Mouse (Mus musculus): ENCODE data around the gene Vmn1r126. TPM values are rescaled to one million over a fixed set of nuclear protein-coding genes. Genes with fewer than 3 reads are reported as not detected.

Vmn1r126 gene
- polyA plus RNA-seq (2012; fragmentation: generic; extraction: Trizol), result not detected

DNA sequence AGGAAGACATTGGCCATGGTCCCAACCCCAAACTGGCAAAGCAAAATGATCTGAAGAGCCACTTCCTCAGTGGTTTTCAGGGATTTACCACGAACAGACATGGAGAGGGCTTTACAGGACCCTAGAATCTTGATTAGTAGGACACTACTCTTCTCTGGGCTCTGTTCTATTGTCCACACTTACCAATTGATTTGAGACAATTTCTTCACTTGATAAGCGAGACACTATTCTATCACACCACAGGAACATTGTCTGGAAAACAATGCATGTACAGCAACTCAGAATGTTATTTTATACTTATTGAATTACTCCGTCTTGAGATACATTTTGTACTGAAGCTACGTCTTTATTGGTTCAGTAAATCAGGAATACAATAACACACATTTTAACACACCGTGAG, at the start of gene Vmn1r126:
TSS of gene Vmn1r126 (minus strand) at position 101 of the 400 bp plus-strand sequence.

GRCm38 (mm10) chr7:21349073-21349472, 47.8 kb upstream of the Vmn1r126 start, which contains the start of gene Vmn1r128:
Gene Vmn1r128, plus strand, starts transcription at chr7:21349373.

DNA sequence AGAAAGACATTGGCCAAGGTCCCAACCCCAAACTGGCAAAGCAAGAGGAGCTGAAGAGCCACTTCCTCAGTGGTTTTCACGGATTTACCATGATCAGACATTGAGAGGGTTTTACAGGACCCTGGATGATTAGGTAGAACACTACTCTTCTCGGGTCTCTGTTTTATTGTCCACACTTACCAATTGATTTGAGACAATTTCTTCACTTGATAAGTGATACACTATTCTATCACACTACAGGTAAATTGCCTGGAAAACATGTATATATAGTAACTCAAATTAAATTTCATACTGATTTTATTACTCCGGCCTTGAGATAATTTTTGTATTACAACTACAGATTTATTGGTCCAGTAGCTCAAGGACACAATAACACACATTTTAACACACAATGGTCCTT, 18.5 kb upstream of the Vmn1r126 start, which contains the start of gene Vmn1r127:
TSS of gene Vmn1r127 (minus strand) at position 101 of the 400 bp plus-strand sequence.

GRCm38 (mm10) chr7:21271879-21272278, 29.4 kb downstream of the Vmn1r126 start, which contains the start of gene Vmn1r125:
Gene Vmn1r125, plus strand, starts transcription at chr7:21272179.

DNA sequence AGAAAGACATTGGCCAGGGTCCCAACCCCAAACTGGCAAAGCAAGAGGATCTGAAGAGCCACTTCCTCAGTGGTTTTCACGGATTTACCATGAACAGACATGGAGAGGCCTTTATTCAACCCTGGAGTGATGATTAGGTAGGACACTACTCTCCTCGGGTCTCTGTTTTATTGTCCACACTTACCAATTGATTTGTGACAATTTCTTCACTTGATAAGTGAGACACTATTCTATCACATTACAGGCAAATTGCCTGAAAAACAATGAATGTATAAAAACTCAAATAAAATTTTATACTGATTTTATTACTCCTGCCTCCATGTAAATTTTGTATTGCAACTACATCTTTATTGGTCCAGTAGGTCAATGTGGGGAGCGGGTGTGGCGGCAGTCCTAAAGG, 40.8 kb downstream of the Vmn1r126 start, which contains the start of gene Vmn1r124:
TSS of gene Vmn1r124 (minus strand) at position 101 of the 400 bp plus-strand sequence.

Other genes starting within 250 kb of the Vmn1r126 start
- gene Vmn1r120, start 247.7 kb downstream of the Vmn1r126 start, polyA plus RNA-seq (2012; fragmentation: generic; extraction: Trizol), result not detected
- not detected for gene Vmn1r121, start 203.0 kb downstream of the Vmn1r126 start, polyA plus RNA-seq (2012; fragmentation: generic; extraction: Trizol)
- gene Vmn1r122, start 167.3 kb downstream of the Vmn1r126 start, polyA plus RNA-seq (2012; fragmentation: generic; extraction: Trizol), result not detected
- not detected for gene Vmn1r123, start 139.3 kb downstream of the Vmn1r126 start, polyA plus RNA-seq (2012; fragmentation: generic; extraction: Trizol)
- gene Gm5157, start 111.0 kb downstream of the Vmn1r126 start, polyA plus RNA-seq (2012; fragmentation: generic; extraction: Trizol), result not detected
- gene Vmn1r124, start 40.9 kb downstream of the Vmn1r126 start, polyA plus RNA-seq (2012; fragmentation: generic; extraction: Trizol), result not detected
- gene Vmn1r125, start 29.3 kb downstream of the Vmn1r126 start, polyA plus RNA-seq (2012; fragmentation: generic; extraction: Trizol), result not detected
- not detected for gene Vmn1r127, start 18.4 kb upstream of the Vmn1r126 start, polyA plus RNA-seq (2012; fragmentation: generic; extraction: Trizol)
- gene Vmn1r128, start 47.9 kb upstream of the Vmn1r126 start, polyA plus RNA-seq (2012; fragmentation: generic; extraction: Trizol), result not detected
- not detected for gene Vmn1r129, start 59.8 kb upstream of the Vmn1r126 start, polyA plus RNA-seq (2012; fragmentation: generic; extraction: Trizol)
- gene Gm6882, start 131.3 kb upstream of the Vmn1r126 start, polyA plus RNA-seq (2012; fragmentation: generic; extraction: Trizol), result not detected
- gene Vmn1r130, start 210.3 kb upstream of the Vmn1r126 start, polyA plus RNA-seq (2012; fragmentation: generic; extraction: Trizol), result not detected
- not detected for gene Vmn1r131, start 244.6 kb upstream of the Vmn1r126 start, polyA plus RNA-seq (2012; fragmentation: generic; extraction: Trizol)